Mouse (Mus musculus): Measurements from ENCODE around the gene Klc1.

DNA sequence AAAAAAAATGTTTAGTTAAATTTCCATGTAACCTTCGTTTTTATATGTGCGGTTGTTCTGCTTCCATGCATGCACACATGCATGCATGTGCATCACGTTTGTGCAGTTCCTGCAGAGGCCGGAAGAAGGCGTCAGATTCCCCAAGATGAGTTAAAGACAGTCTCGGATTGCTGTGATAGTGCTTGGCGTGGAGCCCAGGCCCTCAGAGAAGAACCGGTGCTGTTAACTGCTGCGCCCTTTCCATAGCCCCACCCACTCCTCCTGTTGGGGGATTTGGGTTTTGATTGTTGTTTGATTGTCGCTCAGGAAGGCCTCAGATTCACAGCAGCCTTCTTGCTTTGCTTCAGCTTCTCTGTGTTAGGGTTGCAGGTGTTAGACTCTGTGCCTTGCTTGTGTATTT, 10.7 kb downstream of the Klc1 start:
- no peak for TF ChIP-seq POLR2A (IDR thresholded peaks at IDR 0.05; ENCODE audit: extremely low read depth, insufficient read depth, low read length)
- peak; percentile 30; the same call in 1 of the 2 replicates for TF ChIP-seq CTCF (IDR thresholded peaks at IDR 0.05; ENCODE audit: low read depth, low read length)

Measured in liver, adult 2 months (tissue).